Mouse (Mus musculus) small intestine, adult 2 months (tissue): ENCODE measurements around the gene Ifnab.

ENCODE experiments used
- CTCF ChIP-seq: fragments of 200-500 bp; IDR thresholded peaks from 2 replicates; pipeline ENCODE4 v1.5.1; 2012; ENCODE audit warnings: low read depth, mild to moderate bottlenecking, control low read depth, inconsistent platforms, low read length, moderate library complexity, mixed read lengths; ENCODE audit not compliant: insufficient replicate concordance, insufficient read length; ENCODE audit errors: extremely low read depth
- POLR2A ChIP-seq: fragments of 200-500 bp; IDR thresholded peaks from 2 replicates; pipeline ENCODE4 v1.6.1; 2012; ENCODE audit warnings: low read depth, mild to moderate bottlenecking, control low read depth, inconsistent platforms, low read length, moderate library complexity

- TF ChIP-seq CTCF (no peak), POLR2A (no peak)
Observed at GRCm38 (mm10) chr4:88693392-88693791, 2.2 kb upstream of the Ifnab start.
